Mouse (Mus musculus): ENCODE results near the gene Tulp2. TPM values are rescaled to one million over a fixed set of nuclear protein-coding genes. Genes with fewer than 3 reads are reported as not detected.

Tulp2 gene
- polyA plus RNA-seq, 1 experiment from 2014 or later = 3.2 TPM

- Histone ChIP-seq H3K36me3 (ENCODE audit: control insufficient read depth, insufficient read depth, low read length) (no peaks in the 10 kb centered on the region), H3K4me1 (replicated peaks; ENCODE audit: control insufficient read depth, insufficient read depth, low read length) (no peaks in the 10 kb centered on the region), H3K4me2 (no peak overlapping the region), H3K27ac (ENCODE audit: low read depth, low read length) (no peak overlapping the region), H3K9me3 (ENCODE audit: control insufficient read depth, low read length) (no peaks in the 10 kb centered on the region), H3K9ac (ENCODE audit: low read depth, low read length) (no peak overlapping the region), H3K27me3 (replicated peaks; ENCODE audit: control insufficient read depth, insufficient read depth, low read length) (no peaks in the 10 kb centered on the region), H3K4me3 (ENCODE audit: low read depth, low read length) (no peak overlapping the region)
- ATAC-seq (replicated peaks; ENCODE audit: low FRiP score) (no peak), DNase-seq (ENCODE audit: low spot score) (no peak)
- 81% methylated on average over 3 of the region's 3 CpGs for WGBS
Measured at GRCm38 (mm10) chr7:45539095-45539494, 57.4 kb downstream of the Tulp2 start.

DNA sequence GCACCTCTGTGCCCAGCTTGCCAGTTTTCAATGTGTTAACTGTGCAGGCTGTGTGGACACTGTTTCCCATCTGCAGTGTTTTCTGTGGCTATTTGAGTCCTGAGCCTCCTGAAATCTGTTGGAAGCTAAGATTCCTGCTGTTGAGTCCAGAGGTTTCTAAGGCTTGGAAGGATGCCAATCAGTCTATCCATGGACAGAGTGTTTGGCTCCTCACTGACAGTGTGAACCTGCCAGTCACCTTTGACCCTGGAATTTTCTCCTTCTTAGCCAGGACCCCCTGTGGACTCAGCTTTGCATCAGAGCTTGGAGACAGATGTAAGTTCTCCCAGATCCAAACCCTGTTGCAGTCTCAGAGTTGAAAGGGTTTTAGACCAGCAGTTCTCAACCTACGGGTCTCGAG, 58.5 kb downstream of the Tulp2 start:
- no peak for ATAC-seq (replicated peaks; ENCODE audit: low FRiP score)
- Histone ChIP-seq H3K27ac (ENCODE audit: low read depth, low read length) (no peak overlapping the region), H3K27me3 (replicated peaks; ENCODE audit: control insufficient read depth, insufficient read depth, low read length) (no peaks in the 10 kb centered on the region), H3K4me1 (replicated peaks; ENCODE audit: control insufficient read depth, insufficient read depth, low read length) (no peaks in the 10 kb centered on the region), H3K36me3 (ENCODE audit: control insufficient read depth, insufficient read depth, low read length) (no peaks in the 10 kb centered on the region), H3K4me2 (no peak overlapping the region), H3K4me3 (ENCODE audit: low read depth, low read length) (no peak overlapping the region), H3K9ac (ENCODE audit: low read depth, low read length) (no peak overlapping the region), H3K9me3 (ENCODE audit: control insufficient read depth, low read length) (peaks cover 3% of the 10 kb centered on the region; the same call in 1 of the 2 replicates)
- 75% methylated on average over 2 of the region's 2 CpGs for WGBS
- no peak for DNase-seq (ENCODE audit: low spot score)

DNA sequence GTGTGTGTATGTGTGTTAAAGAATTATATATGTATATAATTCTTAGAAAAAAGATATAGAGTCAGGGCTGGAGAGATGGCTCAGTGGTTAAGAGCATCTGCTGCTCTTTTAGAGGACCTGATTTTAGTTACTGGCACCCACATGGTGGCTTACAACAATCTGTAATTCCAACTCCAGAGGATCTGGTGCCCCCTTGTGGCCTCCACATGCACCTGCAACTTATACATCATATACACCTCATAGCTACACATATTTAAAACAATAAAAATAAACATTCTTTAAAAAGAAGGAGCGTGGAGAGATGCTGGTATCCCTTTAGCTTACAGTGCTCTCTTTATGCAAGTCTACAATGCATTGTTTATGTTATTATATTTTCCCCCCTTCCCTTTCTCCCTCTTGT, 62.8 kb downstream of the Tulp2 start:
- H3K4me3 ChIP-seq (ENCODE audit: low read depth, low read length) = no peak overlapping the region
- no peaks in the 10 kb centered on the region for H3K27me3 ChIP-seq (replicated peaks; ENCODE audit: control insufficient read depth, insufficient read depth, low read length)
- H3K9ac ChIP-seq (ENCODE audit: low read depth, low read length) = no peak overlapping the region
- H3K4me2 ChIP-seq = no peak overlapping the region
- H3K36me3 ChIP-seq (ENCODE audit: control insufficient read depth, insufficient read depth, low read length) = no peaks in the 10 kb centered on the region
- H3K4me1 ChIP-seq (replicated peaks; ENCODE audit: control insufficient read depth, insufficient read depth, low read length) = no peaks in the 10 kb centered on the region
- DNase-seq (ENCODE audit: low spot score) = no peak
- WGBS = 79% methylated on average over 1 of the region's 1 CpGs
- no peak overlapping the region for H3K27ac ChIP-seq (ENCODE audit: low read depth, low read length)
- no peak for ATAC-seq (replicated peaks; ENCODE audit: low FRiP score)
- peaks cover 3% of the 10 kb centered on the region; the same call in 1 of the 2 replicates for H3K9me3 ChIP-seq (ENCODE audit: control insufficient read depth, low read length)

GRCm38 (mm10) chr7:45549641-45550436, 68.2 kb downstream of the Tulp2 start:
- H3K36me3 ChIP-seq (ENCODE audit: control insufficient read depth, insufficient read depth, low read length) = no peaks in the 10 kb centered on the region

GRCm38 (mm10) chr7:45550821-45551511, 69.3 kb downstream of the Tulp2 start:
- H3K9ac ChIP-seq (ENCODE audit: low read depth, low read length) = no peak overlapping the region
- H3K36me3 ChIP-seq (ENCODE audit: control insufficient read depth, insufficient read depth, low read length) = no peaks in the 10 kb centered on the region
- no peaks in the 10 kb centered on the region for H3K27me3 ChIP-seq (replicated peaks; ENCODE audit: control insufficient read depth, insufficient read depth, low read length)
- 78% methylated on average over 11 of the region's 11 CpGs for WGBS
- H3K4me3 ChIP-seq (ENCODE audit: low read depth, low read length) = no peak overlapping the region
- H3K4me1 ChIP-seq (replicated peaks; ENCODE audit: control insufficient read depth, insufficient read depth, low read length) = peaks cover 4% of the 10 kb centered on the region; the same call in 1 of the 2 replicates
- DNase-seq (ENCODE audit: low spot score) = no peak
- H3K27ac ChIP-seq (ENCODE audit: low read depth, low read length) = no peak overlapping the region
- no peak for ATAC-seq (replicated peaks; ENCODE audit: low FRiP score)
- H3K9me3 ChIP-seq (ENCODE audit: control insufficient read depth, low read length) = no peaks in the 10 kb centered on the region
- H3K4me2 ChIP-seq = no peak overlapping the region

More at GRCm38 (mm10) chr7:45549641-45550436, 68.2 kb downstream of the Tulp2 start:
- no peaks in the 10 kb centered on the region for H3K27me3 ChIP-seq (replicated peaks; ENCODE audit: control insufficient read depth, insufficient read depth, low read length)
- H3K9ac ChIP-seq (ENCODE audit: low read depth, low read length) = no peak overlapping the region
- DNase-seq (ENCODE audit: low spot score) = no peak
- H3K27ac ChIP-seq (ENCODE audit: low read depth, low read length) = no peak overlapping the region
- no peak overlapping the region for H3K4me2 ChIP-seq
- H3K9me3 ChIP-seq (ENCODE audit: control insufficient read depth, low read length) = no peaks in the 10 kb centered on the region
- WGBS = 86% methylated on average over 16 of the region's 16 CpGs
- H3K4me1 ChIP-seq (replicated peaks; ENCODE audit: control insufficient read depth, insufficient read depth, low read length) = 0 out of 2 replicates have a peak, but pooled peaks cover 3% of the 10 kb centered on the region
- H3K4me3 ChIP-seq (ENCODE audit: low read depth, low read length) = no peak overlapping the region
- ATAC-seq (replicated peaks; ENCODE audit: low FRiP score) = no peak

GRCm38 (mm10) chr7:45551512-45551883, 69.8 kb downstream of the Tulp2 start:
- ATAC-seq (replicated peaks; ENCODE audit: low FRiP score) = no peak
- no peak overlapping the region for H3K27ac ChIP-seq (ENCODE audit: low read depth, low read length)
- H3K36me3 ChIP-seq (ENCODE audit: control insufficient read depth, insufficient read depth, low read length) = no peaks in the 10 kb centered on the region
- DNase-seq (ENCODE audit: low spot score) = no peak
- no peaks in the 10 kb centered on the region for H3K27me3 ChIP-seq (replicated peaks; ENCODE audit: control insufficient read depth, insufficient read depth, low read length)
- 67% methylated on average over 8 of the region's 8 CpGs for WGBS
- no peak overlapping the region for H3K4me3 ChIP-seq (ENCODE audit: low read depth, low read length)
- H3K9ac ChIP-seq (ENCODE audit: low read depth, low read length) = no peak overlapping the region
- H3K9me3 ChIP-seq (ENCODE audit: control insufficient read depth, low read length) = no peaks in the 10 kb centered on the region
- no peak overlapping the region for H3K4me2 ChIP-seq
- H3K4me1 ChIP-seq (replicated peaks; ENCODE audit: control insufficient read depth, insufficient read depth, low read length) = peaks cover 7% of the 10 kb centered on the region; the same call in 1 of the 2 replicates

- peaks cover 7% of the 10 kb centered on the region; the same call in 1 of the 2 replicates for H3K4me1 ChIP-seq (replicated peaks; ENCODE audit: control insufficient read depth, insufficient read depth, low read length)
- H3K9ac ChIP-seq (ENCODE audit: low read depth, low read length) = no peak overlapping the region
- H3K9me3 ChIP-seq (ENCODE audit: control insufficient read depth, low read length) = no peaks in the 10 kb centered on the region
- no peak for ATAC-seq (replicated peaks; ENCODE audit: low FRiP score)
- H3K4me2 ChIP-seq = no peak overlapping the region
- no peak overlapping the region for H3K27ac ChIP-seq (ENCODE audit: low read depth, low read length)
- DNase-seq (ENCODE audit: low spot score) = no peak
- no peaks in the 10 kb centered on the region for H3K36me3 ChIP-seq (ENCODE audit: control insufficient read depth, insufficient read depth, low read length)
- no peak overlapping the region for H3K4me3 ChIP-seq (ENCODE audit: low read depth, low read length)
- 70% methylated on average over 8 of the region's 8 CpGs for WGBS
- no peaks in the 10 kb centered on the region for H3K27me3 ChIP-seq (replicated peaks; ENCODE audit: control insufficient read depth, insufficient read depth, low read length)
Measured at GRCm38 (mm10) chr7:45553519-45553918, 71.8 kb downstream of the Tulp2 start.

DNA sequence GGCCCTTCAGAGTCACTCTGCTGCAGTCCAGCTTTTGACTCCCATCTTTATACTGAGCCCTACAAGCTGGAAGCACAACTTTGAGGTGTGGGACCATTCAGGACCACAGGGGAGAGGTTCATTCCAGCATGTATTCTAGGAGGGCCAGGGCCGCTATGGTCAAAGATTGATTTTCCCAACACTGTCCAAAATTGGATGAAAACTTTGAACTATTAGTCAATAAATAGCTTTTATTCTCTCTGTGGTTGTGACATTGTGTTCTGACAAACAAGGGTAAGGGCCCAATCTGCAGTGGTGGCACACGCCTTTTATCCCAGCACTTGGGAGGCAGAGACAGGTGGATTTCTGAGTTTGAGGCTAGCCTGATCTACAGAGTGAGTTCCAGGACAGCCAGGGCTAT, 72.3 kb downstream of the Tulp2 start:
- Histone ChIP-seq H3K27ac (ENCODE audit: low read depth, low read length) (no peak overlapping the region), H3K4me2 (no peak overlapping the region), H3K36me3 (ENCODE audit: control insufficient read depth, insufficient read depth, low read length) (no peaks in the 10 kb centered on the region), H3K9ac (ENCODE audit: low read depth, low read length) (no peak overlapping the region), H3K4me3 (ENCODE audit: low read depth, low read length) (no peak overlapping the region), H3K27me3 (replicated peaks; ENCODE audit: control insufficient read depth, insufficient read depth, low read length) (no peaks in the 10 kb centered on the region), H3K9me3 (ENCODE audit: control insufficient read depth, low read length) (no peaks in the 10 kb centered on the region), H3K4me1 (replicated peaks; ENCODE audit: control insufficient read depth, insufficient read depth, low read length) (peaks cover 10% of the 10 kb centered on the region; the same call in 1 of the 2 replicates)
- ATAC-seq (replicated peaks; ENCODE audit: low FRiP score) (no peak), DNase-seq (ENCODE audit: low spot score) (no peak)
- 82% methylated on average over 2 of the region's 2 CpGs for WGBS
